Mouse (Mus musculus) urinary bladder, postnatal 10 days (tissue): Measurements from ENCODE around the gene Rras.
"Not testable (repeated sequence)": the region's sequence is repeated elsewhere in the genome, so short reads cannot be mapped to it uniquely, and the experiment has no call there.

ENCODE experiments used
- DNase-seq: peaks from one replicate; pipeline ENCODE4 v3.0.0; 2022; ENCODE audit warnings: low spot score

Gene Rras

DNA sequence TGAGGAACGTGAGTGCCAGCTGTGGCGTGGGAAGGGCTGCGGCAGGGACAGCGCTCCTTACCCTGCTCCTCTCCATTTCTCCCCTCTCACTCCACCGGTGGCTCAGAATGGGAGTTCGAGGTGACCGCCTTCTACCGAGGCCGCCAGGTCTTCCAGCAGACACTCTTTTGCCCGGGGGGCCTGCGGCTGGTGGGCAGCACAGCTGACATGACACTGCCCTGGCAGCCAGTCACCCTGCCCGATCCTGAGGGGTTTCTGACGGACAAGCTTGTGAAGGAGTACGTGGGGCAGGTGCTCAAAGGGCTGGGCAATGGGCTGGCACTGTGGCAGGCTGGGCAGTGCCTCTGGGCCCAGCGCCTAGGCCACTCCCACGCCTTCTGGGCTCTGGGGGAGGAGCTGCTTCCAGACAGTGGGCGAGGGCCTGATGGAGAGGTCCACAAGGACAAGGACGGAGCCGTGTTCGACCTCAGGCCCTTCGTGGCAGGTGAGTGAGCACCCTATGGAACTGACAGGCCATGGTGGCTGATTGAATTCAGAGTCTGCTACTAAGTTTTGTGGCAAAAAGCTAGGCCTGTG is 17.1 kb upstream of the Rras start:
- DNase-seq = no peak

DNA sequence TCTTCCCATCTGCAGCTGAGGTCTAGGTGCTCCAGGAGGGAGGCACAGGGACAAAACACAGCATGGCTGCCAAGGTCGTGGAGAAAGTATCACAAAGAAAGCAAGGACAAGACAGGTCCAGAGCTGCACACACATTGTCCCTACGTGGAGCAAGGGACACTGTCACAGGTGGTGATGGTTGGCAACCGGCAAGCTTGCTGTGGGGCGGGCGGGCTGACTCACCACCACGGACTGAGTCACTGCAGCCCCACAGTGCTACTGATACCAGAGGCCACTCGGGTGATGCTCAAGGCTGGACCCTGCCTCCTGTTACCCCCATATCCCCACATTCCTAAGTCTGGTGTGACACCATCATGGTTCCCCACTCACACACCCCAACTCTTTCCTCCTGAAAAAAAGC is 15.3 kb upstream of the Rras start:
- DNase-seq = no peak

DNA sequence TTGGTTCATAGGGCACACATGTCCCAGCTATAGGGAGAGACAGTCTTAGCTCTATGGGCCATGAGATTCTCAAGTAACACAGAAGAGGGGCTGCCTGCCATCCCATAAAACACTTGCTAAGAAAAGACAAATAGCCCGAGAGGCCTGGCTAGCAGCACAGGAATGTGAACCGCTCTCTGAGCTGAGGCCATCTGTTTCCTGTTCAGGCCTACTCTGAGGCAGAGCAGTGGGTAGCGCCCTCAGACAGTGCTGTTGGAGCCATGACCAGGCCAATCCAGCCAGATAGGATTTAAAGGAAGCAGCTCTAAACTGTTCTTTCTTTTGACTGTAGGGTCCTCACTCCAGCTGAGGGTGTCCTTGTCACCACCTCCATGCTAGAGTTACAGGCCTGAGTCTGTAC is 13.2 kb upstream of the Rras start:
- DNase-seq = no peak

DNA sequence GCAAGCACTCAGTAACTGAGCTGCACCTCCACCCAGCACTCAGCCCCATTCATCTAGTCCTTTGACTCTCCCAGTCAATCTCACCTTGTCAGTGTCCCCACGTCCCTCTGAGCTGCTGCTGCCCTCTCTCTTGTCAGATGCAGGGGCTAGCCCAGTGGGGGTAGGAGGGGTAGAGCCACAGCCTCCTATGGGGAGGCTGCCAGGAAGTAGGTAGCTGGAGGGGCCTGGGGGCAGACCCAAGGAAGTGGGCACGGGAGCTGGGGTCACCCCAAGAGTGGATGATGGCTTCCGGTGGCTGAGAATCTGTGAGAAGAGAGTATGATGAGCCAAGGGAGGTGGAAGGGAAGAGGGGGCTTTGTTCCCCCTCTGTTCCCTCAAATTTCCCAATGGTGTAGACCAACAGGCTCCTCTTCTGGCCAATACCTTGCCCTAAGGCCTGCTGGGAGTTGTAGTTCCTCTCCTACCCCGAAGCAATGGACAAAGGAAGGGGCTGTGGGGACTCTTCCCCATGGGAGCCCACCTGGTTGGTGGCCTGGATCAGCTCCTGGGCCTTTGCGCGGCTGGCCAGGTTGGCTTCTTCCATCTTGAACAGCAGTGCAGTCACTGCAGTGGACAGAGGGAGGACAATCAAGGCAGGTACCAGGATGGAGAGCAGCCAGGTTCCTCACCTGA is 12.3 kb upstream of the Rras start:
- no peak for DNase-seq

DNA sequence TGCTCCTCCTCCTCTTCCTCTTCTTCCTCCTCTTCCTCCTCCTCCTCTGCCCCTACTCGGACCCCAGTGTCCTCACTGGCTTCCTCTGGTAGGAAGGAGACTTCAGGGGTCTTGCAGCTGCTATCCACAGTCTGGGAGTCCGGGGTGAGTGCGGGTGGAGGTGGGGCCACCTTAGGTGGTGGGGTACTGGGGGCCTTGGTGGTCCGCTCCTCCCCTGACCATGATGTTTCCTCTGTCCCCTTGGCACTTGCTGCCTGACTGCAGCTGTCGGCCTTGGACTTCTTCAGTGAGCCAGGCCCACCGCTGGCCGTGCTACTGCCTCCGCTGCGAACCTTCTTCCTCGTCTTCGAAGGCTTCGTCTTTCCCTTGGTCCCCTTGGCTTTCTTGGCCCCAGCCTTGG is 11.3 kb upstream of the Rras start:
- no peak for DNase-seq

GRCm38 (mm10) chr7:45007141-45007540 is 10.6 kb upstream of the Rras start:
- no peak for DNase-seq

- no peak for DNase-seq
Measured at GRCm38 (mm10) chr7:45007846-45008245, 9.9 kb upstream of the Rras start.

GRCm38 (mm10) chr7:45008411-45008810 is 9.3 kb upstream of the Rras start:
- no peak for DNase-seq

GRCm38 (mm10) chr7:45012011-45012410 is 5.8 kb upstream of the Rras start:
- DNase-seq = no peak

GRCm38 (mm10) chr7:45012824-45013223 is 4.9 kb upstream of the Rras start:
- DNase-seq = no peak

DNA sequence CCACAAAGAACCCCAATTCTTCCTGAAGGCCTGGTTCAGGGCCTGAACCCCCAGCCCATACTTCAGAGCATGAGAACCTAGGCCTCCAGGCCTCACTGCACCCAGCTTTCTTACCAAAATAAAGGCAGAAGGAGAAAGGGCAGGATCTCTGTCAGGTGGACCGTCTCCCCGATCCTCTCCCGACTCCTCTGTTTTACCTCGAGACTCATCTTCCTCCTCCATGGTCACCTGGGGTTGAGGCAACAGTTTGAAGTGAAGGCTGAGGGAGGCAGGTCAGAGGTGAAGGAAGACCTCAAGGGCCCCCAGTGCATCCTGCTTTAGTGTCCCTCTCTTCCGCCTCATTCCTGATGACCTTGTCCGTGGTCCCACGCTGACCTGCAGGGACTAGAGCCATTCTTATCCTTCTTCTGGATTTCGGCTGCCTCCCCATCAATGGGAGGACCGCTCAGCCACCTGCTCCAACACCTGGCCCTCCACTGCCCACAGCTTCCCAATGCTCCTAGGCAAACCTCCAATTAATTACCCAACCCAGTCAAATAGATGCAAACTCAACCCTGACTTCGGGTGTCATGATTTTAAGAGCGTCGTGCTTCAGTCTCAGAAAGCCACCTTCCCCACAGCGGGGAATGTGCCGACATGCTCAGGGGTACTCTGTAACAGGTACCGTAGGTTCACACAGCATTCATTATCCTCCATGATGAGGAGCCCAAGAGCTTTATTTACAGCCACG is 4.2 kb upstream of the Rras start:
- no peak for DNase-seq

GRCm38 (mm10) chr7:45014096-45014451 is 3.7 kb upstream of the Rras start:
- no peak for DNase-seq

DNA sequence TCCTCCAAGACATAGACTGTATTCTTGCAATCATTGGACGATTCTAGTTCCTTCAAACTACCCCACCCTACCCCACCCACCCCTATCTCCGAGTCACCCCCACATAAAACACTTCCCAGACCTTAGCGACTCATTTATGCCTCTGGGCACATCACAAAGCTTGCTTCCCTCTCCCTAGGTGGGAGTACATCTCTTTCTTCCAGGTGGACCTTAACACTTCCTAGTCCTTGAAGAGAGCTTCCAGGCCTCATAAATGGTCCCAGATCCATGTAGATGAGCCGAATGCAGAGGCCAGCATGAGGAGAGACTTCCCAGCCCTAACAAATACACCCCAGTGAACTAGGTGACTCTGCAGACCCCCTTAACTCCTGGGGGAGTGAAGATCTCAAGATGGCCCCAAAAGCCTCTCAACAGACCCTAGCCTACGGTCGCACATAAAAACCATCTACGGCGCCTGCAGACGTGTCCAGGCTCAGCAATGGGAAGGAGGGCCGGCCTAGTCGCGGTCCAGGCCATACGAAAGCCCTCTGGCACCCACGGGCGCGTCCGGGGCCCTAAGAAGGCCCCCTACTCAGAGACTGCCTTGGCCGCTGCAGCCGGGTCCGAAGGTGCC is 2.3 kb upstream of the Rras start:
- DNase-seq = no peak

DNA sequence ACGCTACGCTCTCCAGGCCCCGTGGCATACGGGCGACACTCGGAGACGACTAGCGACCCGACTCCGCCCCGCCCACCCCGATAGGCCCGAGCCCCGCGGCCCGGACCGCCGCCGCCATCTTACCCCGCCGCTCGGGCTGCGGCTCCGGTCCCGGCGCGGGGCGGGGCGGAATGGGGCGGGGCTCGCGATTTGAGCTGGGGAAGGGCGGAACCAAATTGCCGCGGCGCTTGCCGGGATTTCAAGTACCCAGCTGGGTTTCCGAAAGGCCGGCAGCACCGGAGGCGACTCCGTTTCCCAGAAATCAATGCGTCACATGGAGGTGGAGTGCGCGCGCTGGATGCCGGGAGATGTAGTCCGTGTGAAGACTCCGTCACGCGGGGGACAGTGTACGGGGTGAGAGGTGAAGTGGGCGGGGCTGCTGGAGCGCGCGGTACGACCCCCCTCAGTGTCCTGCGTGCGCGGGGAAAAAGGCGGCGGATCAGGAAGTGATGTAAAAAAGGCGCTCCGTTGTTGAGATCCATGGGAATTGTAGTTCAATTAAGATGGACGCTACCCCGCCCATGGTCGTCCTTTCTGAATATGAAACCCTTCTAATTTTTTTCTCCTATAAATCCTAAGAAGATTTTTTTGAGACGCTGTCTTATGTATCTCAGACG is 1.7 kb upstream of the Rras start, which contains the start of gene Scaf1:
TSS of gene Scaf1 (minus strand) at position 407 of the 656 bp plus-strand sequence.
- DNase-seq = peak; percentile 97

DNA sequence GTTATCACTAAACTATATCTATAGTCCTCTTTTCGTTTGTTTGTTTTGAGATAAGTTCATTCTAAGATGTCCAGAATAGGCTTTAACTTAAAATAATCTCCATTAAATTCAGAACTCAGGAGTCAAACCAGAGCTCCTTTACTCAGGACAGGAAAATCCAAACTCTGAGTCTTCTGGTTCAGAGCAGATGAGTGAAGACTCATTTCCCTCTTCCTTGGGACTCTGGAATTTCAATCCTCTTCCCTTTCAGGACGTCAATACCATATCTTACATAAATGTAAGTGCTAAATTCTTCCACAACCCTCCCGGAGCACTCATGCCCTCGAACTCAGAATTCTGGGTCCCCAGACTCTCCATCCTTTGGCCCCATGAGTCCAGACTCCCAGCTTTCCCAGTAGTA is 1.0 kb upstream of the Rras start:
- no peak for DNase-seq

GRCm38 (mm10) chr7:45019031-45019571 is 1.3 kb downstream of the Rras start:
- DNase-seq = no peak

GRCm38 (mm10) chr7:45020225-45020624 is 2.5 kb downstream of the Rras start:
- no peak for DNase-seq

DNA sequence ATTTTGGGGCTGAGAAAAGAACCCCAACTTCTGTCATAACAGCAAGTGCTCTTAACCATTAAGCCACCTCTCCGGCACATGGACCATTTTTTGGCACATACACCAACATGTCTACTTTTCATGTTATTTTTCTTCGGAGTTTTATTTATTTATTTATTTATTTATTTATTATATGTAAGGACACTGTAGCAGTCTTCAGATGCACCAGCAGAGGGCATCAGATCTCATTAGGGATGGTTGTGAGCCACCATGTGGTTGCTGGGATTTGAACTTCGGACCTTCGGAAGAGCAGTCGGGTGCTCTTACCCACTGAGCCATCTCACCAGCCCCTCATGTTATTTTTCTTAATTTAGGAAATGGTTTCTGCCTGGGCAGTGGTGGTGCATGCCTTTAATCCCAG is 6.0 kb downstream of the Rras start:
- not testable (repeated sequence) for DNase-seq

DNA sequence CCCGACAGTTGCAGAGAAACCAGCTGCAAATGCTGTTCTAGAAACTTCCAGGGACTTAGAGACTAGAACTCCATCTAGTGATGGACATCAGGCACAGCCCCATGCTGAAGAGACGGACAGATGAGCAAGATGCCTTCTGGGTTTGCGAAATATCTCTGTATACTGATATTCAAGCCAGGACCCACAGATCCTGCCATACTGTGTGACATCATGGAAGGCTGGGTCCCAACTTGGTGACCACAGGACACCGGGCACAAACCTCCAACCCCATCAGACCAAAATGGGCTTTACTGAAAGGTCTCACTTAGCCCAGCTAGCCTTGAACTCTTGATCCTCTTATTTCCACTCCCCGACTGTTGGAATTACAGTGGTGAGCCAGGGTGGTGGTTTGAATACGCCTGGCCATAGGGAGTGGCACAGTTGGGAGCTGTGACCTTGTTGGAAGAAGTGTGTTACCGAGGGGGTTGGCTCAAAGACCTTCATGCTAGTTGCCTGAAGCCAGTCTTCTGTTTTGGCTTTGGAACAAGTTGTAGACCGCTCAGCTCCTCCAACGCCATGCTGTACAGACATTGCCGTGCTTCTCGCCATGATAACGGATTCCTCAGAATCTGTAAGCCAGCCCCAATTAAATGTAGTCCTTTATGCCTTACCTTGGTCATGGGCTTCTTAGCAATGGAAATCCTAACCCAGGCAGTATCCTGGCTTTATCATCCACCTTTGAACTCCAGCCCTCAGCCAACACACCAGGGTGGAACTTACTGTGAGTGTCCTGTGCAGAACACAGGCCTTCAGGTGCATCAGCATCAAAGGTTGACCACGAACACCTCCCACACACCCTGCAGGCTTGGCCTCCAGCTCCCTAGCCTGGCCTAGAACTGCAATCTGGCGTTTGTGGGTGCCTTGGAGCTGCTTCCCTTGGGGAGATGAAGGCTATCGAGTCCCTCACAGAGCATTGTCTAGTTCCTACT is 6.8 kb downstream of the Rras start:
- DNase-seq = no peak

GRCm38 (mm10) chr7:45025601-45026220 is 8.0 kb downstream of the Rras start:
- DNase-seq = no peak

- no peak for DNase-seq
Measured at GRCm38 (mm10) chr7:45026256-45026655, 8.5 kb downstream of the Rras start.
